Mouse (Mus musculus): Measurements from ENCODE around the gene Fbxl18. TPM values are rescaled to one million over a fixed set of nuclear protein-coding genes. Genes with fewer than 3 reads are reported as not detected.
"Not testable (repeated sequence)": the region's sequence is repeated elsewhere in the genome, so short reads cannot be mapped to it uniquely, and the experiment has no call there.

The Fbxl18 gene
- polyA plus RNA-seq, 1 experiment, result 8.9 TPM

DNA sequence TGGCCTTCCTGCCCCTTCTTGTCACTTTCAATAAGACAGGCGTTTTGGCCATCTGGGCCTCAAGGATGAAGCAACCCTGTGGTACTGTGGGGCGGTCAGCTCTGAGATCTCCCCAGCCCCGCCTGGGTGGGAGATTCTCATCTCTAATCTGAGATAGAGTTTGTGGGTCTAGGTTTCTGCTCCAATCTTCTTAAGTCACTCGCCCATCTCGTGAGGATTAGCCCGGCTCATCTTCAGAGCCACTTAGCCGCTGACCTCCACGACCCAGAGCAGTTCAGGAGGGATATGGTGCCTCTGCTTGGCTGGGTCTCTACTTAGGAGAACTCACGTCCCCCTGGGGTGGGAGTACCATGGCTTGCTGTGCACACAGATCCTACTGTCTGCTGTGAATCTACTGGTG lies 44.7 kb downstream of the Fbxl18 start:
- Histone ChIP-seq H3K27me3 (ENCODE audit: control insufficient read depth, insufficient read depth, low read length) (no peaks in the 10 kb centered on the region), H3K4me1 (ENCODE audit: control insufficient read depth, insufficient read depth, low read length) (peaks cover 7% of the 10 kb centered on the region), H3K4me3 (ENCODE audit: control insufficient read depth, low read depth, low read length) (no peak overlapping the region), H3K27ac (ENCODE audit: control insufficient read depth, insufficient read depth, low read depth, low read length) (no peak overlapping the region), H3K36me3 (ENCODE audit: control insufficient read depth, insufficient read depth, low read length) (no peaks in the 10 kb centered on the region)
- TF ChIP-seq CTCF (IDR thresholded peaks at IDR 0.05; ENCODE audit: control insufficient read depth, insufficient read depth, insufficient replicate concordance, low read depth, low read length) (no peak), POLR2A (IDR thresholded peaks at IDR 0.05; ENCODE audit: control insufficient read depth, low read depth, low read length) (no peak)

DNA sequence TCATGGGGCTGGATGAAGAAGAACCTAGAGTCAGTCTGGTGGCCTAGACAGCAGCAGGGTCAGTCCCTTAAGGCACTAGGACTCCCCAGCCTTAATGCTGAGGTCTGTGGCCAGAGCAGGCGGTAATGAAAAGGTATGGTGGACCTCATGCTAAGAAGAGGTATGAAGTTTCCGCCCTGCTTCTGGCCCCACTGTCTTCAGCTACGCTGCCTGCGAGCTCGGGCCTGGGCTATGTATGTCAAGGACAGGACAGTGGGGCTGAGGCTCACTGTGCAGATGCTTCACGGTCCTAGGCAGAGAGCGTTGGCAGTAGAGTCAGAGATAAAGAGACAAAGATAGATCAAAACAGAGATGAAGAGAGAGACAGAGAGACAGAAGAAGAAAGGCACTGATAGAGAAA lies 46.3 kb downstream of the Fbxl18 start:
- no peaks in the 10 kb centered on the region for H3K36me3 ChIP-seq (ENCODE audit: control insufficient read depth, insufficient read depth, low read length)
- H3K27me3 ChIP-seq (ENCODE audit: control insufficient read depth, insufficient read depth, low read length), result no peaks in the 10 kb centered on the region
- TF ChIP-seq POLR2A (IDR thresholded peaks at IDR 0.05; ENCODE audit: control insufficient read depth, low read depth, low read length) (no peak), CTCF (IDR thresholded peaks at IDR 0.05; ENCODE audit: control insufficient read depth, insufficient read depth, insufficient replicate concordance, low read depth, low read length) (no peak)
- no peak overlapping the region for H3K27ac ChIP-seq (ENCODE audit: control insufficient read depth, insufficient read depth, low read depth, low read length)
- peaks cover 10% of the 10 kb centered on the region for H3K4me1 ChIP-seq (ENCODE audit: control insufficient read depth, insufficient read depth, low read length)
- no peak overlapping the region for H3K4me3 ChIP-seq (ENCODE audit: control insufficient read depth, low read depth, low read length)

DNA sequence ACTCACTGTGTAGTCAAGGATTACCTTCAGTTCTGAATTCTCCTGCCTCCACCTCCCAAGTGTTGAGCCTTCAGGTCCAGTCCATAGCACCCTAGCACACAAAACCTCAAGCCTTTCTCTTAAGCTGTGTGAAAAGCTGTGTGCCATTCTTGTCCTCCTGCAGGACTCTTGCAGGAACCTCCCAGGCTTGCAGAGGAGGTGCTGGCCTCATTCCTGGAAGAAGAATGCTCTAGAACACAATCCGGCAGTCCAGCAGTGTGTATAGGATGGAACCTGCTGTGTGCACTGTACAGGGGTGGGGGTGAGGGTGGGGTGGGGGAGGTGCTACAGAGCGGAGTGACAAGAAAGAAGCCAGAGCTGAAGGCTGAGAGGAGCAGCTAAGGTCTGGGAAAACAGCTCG lies 47.1 kb downstream of the Fbxl18 start:
- Histone ChIP-seq H3K4me1 (ENCODE audit: control insufficient read depth, insufficient read depth, low read length) (peaks cover 10% of the 10 kb centered on the region), H3K36me3 (ENCODE audit: control insufficient read depth, insufficient read depth, low read length) (no peaks in the 10 kb centered on the region), H3K27ac (ENCODE audit: control insufficient read depth, insufficient read depth, low read depth, low read length) (no peak overlapping the region), H3K27me3 (ENCODE audit: control insufficient read depth, insufficient read depth, low read length) (no peaks in the 10 kb centered on the region), H3K4me3 (ENCODE audit: control insufficient read depth, low read depth, low read length) (no peak overlapping the region)
- TF ChIP-seq POLR2A (IDR thresholded peaks at IDR 0.05; ENCODE audit: control insufficient read depth, low read depth, low read length) (no peak), CTCF (IDR thresholded peaks at IDR 0.05; ENCODE audit: control insufficient read depth, insufficient read depth, insufficient replicate concordance, low read depth, low read length) (no peak)

DNA sequence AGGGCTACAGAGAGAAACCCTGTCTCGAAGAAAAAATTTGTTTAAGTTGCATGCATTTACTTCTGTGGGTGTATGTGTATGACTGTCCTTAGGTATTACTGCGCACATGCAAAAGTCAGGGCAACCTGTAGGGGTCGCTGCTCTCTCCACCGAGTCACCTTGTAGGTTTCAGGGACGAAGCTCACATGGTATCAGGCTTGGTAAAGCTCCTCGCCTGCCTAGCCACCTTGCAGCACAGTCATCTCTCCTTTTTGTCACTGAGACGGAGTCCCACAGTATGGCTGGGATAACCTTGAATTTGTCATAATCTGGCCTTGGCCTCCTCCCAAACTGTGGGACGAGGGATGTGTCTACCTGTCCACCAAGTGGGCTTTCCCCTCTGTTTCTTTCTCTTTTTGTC lies 50.8 kb downstream of the Fbxl18 start:
- H3K27ac ChIP-seq (ENCODE audit: control insufficient read depth, insufficient read depth, low read depth, low read length), result no peak overlapping the region
- H3K36me3 ChIP-seq (ENCODE audit: control insufficient read depth, insufficient read depth, low read length), result no peaks in the 10 kb centered on the region
- TF ChIP-seq POLR2A (IDR thresholded peaks at IDR 0.05; ENCODE audit: control insufficient read depth, low read depth, low read length), result no peak
- peak; percentile 65; the same call in 1 of the 2 replicates for TF ChIP-seq CTCF (IDR thresholded peaks at IDR 0.05; ENCODE audit: control insufficient read depth, insufficient read depth, insufficient replicate concordance, low read depth, low read length)
- no peak overlapping the region for H3K4me3 ChIP-seq (ENCODE audit: control insufficient read depth, low read depth, low read length)
- peaks cover 6% of the 10 kb centered on the region for H3K4me1 ChIP-seq (ENCODE audit: control insufficient read depth, insufficient read depth, low read length)
- no peaks in the 10 kb centered on the region for H3K27me3 ChIP-seq (ENCODE audit: control insufficient read depth, insufficient read depth, low read length)

DNA sequence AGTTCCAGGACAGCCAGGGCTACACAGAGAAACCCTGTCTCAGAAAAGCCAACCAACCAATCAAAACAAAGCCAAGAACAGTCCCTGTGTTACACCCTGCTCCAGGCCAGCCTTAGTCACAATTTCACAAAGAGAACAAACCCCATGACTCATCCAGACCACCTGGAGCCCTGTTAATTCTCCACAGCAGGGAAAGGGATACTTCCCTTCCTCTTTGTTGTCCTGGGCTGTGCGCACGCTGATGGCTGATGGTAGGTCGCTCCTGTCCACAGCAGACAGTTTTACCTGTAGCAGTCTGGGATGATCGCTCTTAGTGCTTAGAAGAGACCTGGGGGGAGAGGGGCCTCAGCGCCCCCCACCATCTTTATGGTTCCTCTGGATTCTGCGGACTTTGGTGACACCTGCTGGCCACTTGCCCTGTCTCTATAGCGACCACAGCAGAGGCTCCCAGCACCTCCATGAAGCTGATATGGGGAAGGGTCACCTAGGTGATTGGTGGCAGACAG lies 53.0 kb downstream of the Fbxl18 start:
- H3K27me3 ChIP-seq (ENCODE audit: control insufficient read depth, insufficient read depth, low read length), result no peaks in the 10 kb centered on the region
- peaks cover 3% of the 10 kb centered on the region for H3K4me1 ChIP-seq (ENCODE audit: control insufficient read depth, insufficient read depth, low read length)
- no peak overlapping the region for H3K4me3 ChIP-seq (ENCODE audit: control insufficient read depth, low read depth, low read length)
- H3K36me3 ChIP-seq (ENCODE audit: control insufficient read depth, insufficient read depth, low read length), result no peaks in the 10 kb centered on the region
- H3K27ac ChIP-seq (ENCODE audit: control insufficient read depth, insufficient read depth, low read depth, low read length), result no peak overlapping the region
- TF ChIP-seq POLR2A (IDR thresholded peaks at IDR 0.05; ENCODE audit: control insufficient read depth, low read depth, low read length), result no peak
- TF ChIP-seq CTCF (IDR thresholded peaks at IDR 0.05; ENCODE audit: control insufficient read depth, insufficient read depth, insufficient replicate concordance, low read depth, low read length), result peak; percentile 30; the same call in 1 of the 2 replicates

DNA sequence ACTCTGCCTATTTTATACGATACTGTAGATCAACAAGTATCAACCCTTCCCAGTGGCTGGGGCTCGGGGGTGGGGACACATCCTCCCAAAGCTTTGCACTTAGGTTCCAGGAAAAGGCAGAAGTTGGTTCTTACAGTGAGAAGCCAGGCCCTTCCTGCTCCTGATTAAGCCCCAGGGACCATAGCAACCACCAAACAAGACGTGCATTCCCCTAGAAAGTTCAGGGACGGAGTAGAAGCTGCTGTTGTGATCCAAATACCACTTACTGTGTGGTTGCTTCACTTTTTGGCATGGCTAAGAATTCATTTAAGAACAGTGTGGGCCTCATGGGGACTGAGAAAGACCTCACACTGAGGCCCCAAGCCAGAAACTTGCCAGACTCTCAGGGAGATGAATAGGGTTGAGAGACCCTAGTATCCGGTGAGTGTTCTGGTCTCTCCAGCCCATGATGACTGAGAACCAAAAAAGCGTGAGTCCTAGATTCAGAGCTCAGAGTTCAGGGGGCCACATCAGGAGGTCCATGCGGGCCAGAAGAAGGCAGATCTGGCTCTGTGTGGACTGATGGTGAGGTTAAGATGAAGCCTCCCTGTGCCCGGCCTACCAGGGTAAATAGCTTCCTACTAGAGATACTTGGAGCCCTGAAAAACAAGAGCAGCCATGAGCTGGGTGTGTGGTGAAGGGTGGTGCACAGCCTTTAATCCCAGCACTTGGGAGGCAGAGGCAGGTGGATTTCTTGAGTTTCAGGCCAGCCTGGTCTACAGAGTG lies 53.7 kb downstream of the Fbxl18 start:
- Histone ChIP-seq H3K4me3 (ENCODE audit: control insufficient read depth, low read depth, low read length) (no peak overlapping the region), H3K4me1 (ENCODE audit: control insufficient read depth, insufficient read depth, low read length) (peaks cover 3% of the 10 kb centered on the region), H3K36me3 (ENCODE audit: control insufficient read depth, insufficient read depth, low read length) (no peaks in the 10 kb centered on the region), H3K27ac (ENCODE audit: control insufficient read depth, insufficient read depth, low read depth, low read length) (peak overlapping the region; percentile 23; the same call in 1 of the 2 replicates), H3K27me3 (ENCODE audit: control insufficient read depth, insufficient read depth, low read length) (no peaks in the 10 kb centered on the region)
- TF ChIP-seq CTCF (IDR thresholded peaks at IDR 0.05; ENCODE audit: control insufficient read depth, insufficient read depth, insufficient replicate concordance, low read depth, low read length) (no peak), POLR2A (IDR thresholded peaks at IDR 0.05; ENCODE audit: control insufficient read depth, low read depth, low read length) (no peak)

DNA sequence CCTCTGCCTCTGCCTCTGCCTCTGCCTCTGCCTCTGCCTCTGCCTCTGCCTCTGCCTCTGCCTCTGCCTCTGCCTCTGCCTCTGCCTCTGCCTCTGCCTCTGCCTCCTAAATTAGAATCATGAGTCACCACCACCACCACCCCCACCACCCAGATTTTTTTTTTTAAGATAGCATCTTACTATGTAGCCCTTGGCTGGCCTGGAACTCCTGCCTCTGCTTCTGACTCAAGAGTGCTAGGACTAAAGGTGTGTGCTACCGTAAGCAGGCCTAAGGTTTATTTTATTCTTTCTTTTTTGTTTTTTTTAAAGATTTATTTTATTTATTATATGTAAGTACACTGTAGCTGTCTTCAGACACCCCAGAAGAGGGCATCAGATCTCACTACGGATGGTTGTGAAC lies 57.8 kb downstream of the Fbxl18 start:
- H3K36me3 ChIP-seq (ENCODE audit: control insufficient read depth, insufficient read depth, low read length), result not testable (repeated sequence)

More for the DNA sequence above, 57.8 kb downstream of the Fbxl18 start:
- H3K27ac ChIP-seq (ENCODE audit: control insufficient read depth, insufficient read depth, low read depth, low read length); H3K4me1 ChIP-seq (ENCODE audit: control insufficient read depth, insufficient read depth, low read length); H3K27me3 ChIP-seq (ENCODE audit: control insufficient read depth, insufficient read depth, low read length); H3K4me3 ChIP-seq (ENCODE audit: control insufficient read depth, low read depth, low read length): not testable (repeated sequence)
